Mouse (Mus musculus): ENCODE results near the gene Zscan18.

Gene Zscan18

GRCm38 (mm10) chr7:12774606-12775005, 28.8 kb downstream of the Zscan18 start:
- TF ChIP-seq GATA4 (IDR thresholded peaks at IDR 0.05; ENCODE audit: insufficient replicate concordance, low read length) = no peak

- TF ChIP-seq GATA4 (IDR thresholded peaks at IDR 0.05; ENCODE audit: insufficient replicate concordance, low read length) = no peak
These were observed 29.3 kb downstream of the Zscan18 start for GRCm38 (mm10) chr7:12774111-12774510.

GRCm38 (mm10) chr7:12749431-12750198, 53.8 kb downstream of the Zscan18 start:
- TF ChIP-seq GATA4 (IDR thresholded peaks at IDR 0.05; ENCODE audit: insufficient replicate concordance, low read length) = no peak

- no peak for TF ChIP-seq GATA4 (IDR thresholded peaks at IDR 0.05; ENCODE audit: insufficient replicate concordance, low read length)
These were observed 68.5 kb downstream of the Zscan18 start, which contains the start of gene Vmn2r56 for GRCm38 (mm10) chr7:12734904-12735303. TSS of gene Vmn2r56 (minus strand) at chr7:12735004.

Data from liver, adult (tissue).